Mouse (Mus musculus) T-cell, adult 2 months (primary cell): Measurements from ENCODE around the gene Creb3l4.

Source experiments
- DNase-seq: peaks from one replicate; pipeline ENCODE4 v3.0.0; 2022; ENCODE audit warnings: low spot score

Creb3l4 gene

GRCm38 (mm10) chr3:90190859-90191510 is 52.3 kb downstream of the Creb3l4 start:
- DNase-seq = no peak
